Mouse (Mus musculus) granulocyte monocyte progenitor cell, adult 5-6 weeks (primary cell): ENCODE measurements around the gene Fam53b. TPM values are rescaled to one million over a fixed set of nuclear protein-coding genes. Genes with fewer than 3 reads are reported as not detected.

Experiments used
- ATAC-seq: replicated peaks from 2 replicates; pipeline ENCODE4 v1.8.0; 2016; ENCODE audit warnings: mild to moderate bottlenecking, moderate TSS enrichment, inconsistent platforms; ENCODE audit not compliant: poor library complexity, severe bottlenecking
- total RNA-seq, 2 experiments: library from RNA; stranded (forward) in 1 of 2; stranded (reverse) in 1 of 2; fragments of 200-712, 200-1000 nt in 1 of 2; fragments of >200 nt in 1 of 2; fragmentation: Nextera tagmentation in 1 of 2; gene quantifications; 2 replicates each; pipeline ENCODE4 v1.2.3; 2014 to 2017

The Fam53b gene
- total RNA-seq, 2 experiments from 2014 or later, result 11.1 to 20.1 TPM

DNA sequence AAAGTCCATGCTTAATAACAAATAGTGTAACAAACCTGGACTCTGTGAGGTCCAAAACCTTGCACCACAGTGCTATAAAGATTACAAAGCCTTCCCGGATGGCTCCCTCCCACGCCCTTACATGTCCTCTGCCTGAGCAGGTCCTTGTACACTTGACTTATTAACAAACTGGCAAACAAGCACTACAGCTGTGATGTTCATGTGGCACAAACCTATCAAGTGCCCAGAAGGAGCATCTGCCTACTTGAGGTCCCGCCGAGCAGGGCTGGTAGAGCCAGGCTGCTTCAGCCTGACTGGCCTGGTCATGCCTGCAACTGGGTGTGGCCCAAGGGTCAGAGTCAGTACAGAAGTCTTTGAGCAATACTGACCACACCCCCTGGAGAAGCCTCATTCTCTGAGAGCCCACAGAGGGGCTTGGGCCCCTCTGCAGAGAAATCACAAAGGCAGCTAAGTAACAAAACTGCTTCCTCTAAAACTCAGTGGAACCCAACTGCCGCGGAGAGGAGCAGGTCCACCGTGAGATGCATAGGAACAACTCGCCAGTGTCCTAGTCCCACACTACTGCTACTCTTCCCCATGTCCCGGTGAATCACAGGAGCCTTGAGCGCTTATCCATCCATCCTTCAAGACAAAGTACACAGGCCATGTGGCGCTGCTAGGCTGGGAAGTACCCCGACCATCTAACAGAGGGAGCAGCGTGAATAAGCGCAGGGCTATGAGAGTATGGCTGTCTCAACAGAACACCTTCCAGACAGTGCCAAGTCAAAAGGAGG is 23.1 kb downstream of the Fam53b start:
- no peak for ATAC-seq

DNA sequence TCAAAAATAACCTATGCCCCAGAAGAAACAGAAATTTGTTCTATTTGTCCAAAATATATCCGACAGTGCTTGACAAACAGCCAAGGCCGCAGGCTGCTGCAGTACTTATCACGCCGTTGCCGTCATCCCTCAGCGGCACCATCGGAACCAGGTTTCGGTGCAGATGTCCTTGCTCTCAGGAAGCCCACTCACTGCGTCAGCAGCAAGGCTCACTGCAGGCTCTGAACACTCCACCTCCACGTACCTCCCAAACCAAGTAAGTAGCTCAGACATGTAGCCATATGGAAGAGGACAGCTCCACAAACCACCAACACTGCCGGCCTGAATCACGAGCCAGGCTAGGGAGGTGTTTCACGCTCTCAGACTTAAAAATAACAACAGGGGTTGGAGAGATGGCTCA is 24.9 kb downstream of the Fam53b start:
- no peak for ATAC-seq

DNA sequence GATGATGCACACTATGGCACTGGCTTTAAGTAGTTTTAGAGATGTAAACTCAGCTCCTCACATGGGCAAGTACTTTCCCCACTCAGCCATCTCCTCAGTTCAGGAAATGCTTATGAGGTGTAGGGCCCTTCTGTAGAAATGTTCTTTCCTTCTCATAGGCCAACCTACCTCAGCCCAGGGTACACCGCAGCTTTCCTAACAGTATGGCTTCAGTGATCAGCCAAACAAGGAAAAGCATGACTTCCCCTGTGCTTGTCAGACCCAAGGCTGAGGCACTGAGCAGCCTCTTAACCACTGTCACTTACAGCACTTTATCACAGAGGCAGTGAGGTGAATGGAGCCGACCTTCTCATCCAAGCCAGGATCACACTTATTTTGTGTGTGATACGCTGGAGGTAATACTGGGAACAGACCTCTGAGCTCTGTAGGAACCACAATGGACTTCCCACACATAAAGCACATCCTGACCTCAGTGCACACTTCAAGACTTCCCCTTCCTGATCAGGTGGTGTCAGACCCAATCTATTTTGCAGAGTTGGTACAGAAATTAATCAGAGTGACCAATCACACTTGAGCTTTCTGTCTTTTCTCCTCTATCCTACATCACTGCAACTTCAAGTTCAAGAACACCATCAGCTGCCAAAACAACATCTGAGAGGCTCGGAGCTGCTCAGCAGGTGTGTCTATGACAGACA is 26.0 kb downstream of the Fam53b start:
- ATAC-seq, result peak; percentile 63

DNA sequence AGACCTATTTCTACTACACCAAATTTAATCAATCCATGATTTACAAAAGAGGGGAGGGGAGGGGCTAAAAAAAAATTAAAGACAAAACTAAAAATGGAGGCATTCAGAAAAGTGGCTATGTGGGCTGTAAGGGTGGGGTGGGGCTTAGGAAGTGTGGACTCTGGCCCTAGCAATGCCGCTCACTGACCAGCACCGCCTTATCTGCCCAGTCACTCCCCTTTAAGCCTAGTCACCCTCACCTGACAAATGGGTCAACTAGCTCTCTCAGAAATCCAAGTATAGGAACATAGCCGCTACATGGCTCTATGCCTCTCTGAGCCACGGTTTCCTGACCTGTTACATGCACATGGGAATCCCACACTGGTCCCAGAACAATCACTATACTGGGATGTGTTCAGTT is 26.7 kb downstream of the Fam53b start:
- ATAC-seq, result no peak

DNA sequence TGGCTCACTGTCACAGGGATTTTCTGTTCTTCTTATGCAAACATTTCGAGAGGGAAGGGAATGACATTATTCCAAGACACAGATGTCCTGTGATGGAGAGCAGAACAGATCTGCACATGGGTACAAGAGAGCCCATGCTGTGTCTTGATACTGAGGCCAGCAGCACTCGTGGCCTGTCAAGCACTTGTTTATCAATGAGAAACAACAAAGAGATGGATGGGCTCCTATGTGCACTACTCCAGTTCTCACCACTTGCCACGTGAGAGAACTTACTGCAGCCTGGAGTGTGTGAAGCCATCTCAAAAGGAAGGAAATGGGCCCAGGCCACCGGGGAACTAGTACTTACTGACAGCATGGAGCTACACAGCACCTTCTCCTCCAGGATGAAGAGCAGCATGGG is 27.2 kb downstream of the Fam53b start:
- ATAC-seq, result 0 out of 2 replicates have a peak, but pooled peaks have one; percentile 12

DNA sequence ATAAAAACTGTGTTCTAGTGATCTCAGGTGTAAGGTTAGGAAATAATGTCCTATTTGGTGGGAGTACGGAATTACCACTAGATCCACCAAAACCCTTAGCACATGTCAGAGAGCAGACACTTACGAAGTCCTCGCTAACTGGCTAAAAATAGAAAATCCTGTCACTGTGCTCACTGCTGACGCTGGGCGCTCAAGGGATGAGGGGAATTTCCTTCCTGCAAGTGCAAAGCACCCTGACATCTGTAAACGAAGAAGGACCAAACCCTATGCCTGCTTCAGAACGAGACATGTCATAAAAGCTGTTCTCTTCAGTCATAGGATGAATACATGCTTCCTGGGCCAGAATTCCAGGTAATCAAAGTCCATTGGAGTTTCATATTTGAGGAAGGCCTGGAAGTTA is 27.7 kb downstream of the Fam53b start:
- no peak for ATAC-seq

DNA sequence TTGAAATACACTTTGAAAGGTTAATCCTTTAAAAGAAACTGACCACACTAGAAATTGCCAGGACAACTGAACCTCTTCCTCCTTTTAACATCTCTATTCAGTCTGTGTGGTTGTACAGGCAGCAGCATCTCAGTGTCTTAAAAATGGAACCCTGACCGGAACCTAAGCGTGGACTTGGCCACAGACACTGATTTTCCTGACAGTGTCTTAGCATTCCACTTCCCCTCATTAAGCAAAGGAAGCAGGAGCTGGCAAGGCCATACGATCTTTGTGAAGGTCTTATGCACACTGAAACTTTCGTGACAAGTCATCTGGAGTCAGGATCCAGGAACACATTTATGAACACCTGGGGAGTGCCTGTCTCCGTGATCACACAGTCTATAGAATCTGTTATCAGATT is 29.6 kb downstream of the Fam53b start:
- ATAC-seq, result no peak

DNA sequence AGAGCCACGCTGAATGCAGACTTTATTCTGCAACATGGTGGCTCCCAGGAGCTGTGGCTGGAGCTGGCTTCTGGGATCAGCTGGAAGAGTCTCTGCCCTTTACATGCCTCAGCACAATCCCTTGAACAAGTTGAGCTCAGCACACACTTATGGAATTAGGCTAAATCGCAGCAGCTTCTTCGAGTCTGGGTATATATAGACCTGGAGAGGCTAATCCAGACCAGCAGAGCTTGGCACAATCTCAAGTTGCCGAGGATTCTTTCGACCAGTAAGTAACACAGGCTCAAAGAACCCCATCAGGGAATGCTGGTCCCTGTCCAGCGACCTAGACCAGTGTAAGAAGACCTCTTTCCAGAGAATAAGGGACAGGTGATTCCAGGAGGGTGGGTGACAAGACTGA is 31.8 kb downstream of the Fam53b start:
- ATAC-seq, result no peak

DNA sequence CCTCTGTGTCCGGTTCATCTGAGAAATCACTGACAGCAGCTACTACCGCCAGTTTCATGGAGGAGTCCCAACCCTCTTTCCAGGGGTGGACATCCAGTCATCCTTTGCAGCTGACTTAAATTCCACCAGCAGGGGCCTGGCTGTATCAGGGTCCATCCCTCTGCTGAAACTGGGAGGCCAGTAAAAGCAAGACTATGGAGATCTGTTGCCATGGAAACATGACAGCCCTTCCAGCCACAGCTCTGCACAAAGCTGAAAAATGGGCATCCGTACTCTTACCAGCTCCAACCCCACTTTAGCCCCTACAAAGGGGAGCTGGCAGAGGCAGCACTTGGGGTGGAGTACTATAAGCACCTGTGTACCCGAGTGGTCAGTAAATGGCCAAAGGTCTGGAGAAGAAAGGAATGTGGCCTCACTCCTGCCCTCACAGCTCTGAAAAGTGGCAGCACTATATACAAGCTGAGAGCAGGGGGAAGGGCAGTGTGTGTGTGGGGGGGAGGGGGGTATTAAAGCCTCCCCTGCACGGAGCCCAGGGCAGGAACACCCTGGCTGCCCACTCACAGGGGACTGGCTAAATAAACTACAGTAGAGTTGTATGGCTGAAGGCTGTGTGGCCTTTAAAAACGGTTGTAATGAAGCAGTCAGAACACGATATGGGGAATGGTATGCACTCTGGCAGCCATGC is 32.4 kb downstream of the Fam53b start:
- ATAC-seq, result no peak

DNA sequence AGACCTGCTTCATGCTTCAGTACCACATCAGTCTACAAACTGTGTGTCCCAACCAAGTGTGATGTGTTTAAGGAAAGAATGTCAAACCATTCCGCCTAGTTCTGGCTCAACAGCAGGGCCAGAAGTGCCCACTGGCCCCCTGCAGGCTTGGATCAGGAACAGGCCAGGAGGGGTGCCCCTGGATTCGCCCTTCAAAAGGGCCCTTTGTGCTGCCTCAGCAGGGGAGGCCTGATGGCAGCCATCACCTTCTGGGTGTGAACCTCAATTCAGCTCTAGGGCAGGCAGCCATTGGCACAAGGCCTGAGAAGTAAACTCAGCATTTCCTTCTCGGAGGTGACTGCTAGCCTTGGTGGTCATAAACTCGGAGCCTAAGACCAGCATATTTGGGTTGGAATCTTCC is 33.1 kb downstream of the Fam53b start:
- ATAC-seq, result no peak

DNA sequence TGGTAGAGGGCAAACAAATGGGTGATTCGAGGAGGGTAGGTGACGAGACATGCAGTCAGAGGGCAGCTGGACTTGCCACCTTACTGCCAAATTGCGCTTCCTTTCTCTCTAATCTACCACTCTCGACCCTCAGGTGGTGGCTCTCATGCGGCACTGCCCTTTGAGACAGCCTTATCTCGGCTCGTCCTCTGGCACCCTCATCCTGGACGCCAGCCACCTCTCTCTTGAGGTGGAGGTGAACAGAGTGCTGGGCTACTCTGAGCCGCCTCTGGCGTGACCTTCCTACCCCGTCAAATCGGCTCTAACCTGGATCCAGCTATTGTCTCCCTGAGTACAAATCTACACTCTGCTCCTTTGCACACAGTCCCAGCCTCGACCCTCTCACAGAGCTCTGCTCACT is 35.1 kb downstream of the Fam53b start:
- no peak for ATAC-seq

DNA sequence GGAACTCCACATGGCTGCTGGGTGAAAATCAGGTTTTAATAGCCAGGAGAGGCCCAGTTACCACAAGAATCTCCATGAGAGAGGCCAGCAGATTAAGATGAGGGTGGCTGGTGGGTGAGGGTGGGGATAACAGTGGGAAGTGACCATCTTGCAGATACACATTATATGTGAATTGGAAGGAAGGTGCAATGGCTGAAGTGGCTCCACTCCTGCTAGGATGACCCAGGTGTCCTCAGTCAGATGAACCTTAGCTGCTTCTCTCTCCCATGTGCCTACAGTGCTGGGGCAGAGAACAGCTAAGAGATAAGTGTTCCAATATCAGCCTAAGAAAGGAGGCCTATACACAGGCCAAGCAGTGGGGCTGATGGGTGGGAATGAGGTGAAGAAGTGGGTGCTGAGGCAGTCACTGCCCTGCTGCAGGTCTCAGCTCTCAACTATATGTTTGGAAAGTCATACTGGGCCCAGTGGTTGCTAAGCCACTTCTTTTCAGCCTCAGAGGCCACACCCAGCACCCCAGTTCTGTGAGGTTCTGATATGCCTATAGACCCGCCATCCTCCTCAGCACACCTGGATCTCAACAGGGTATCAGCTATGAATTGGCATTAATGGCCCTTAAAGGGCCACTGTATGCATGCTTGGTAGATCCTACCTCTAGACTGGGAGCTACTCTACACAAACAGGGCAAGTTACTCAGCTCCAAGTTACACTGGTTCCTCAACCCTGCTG is 35.8 kb downstream of the Fam53b start:
- no peak for ATAC-seq

DNA sequence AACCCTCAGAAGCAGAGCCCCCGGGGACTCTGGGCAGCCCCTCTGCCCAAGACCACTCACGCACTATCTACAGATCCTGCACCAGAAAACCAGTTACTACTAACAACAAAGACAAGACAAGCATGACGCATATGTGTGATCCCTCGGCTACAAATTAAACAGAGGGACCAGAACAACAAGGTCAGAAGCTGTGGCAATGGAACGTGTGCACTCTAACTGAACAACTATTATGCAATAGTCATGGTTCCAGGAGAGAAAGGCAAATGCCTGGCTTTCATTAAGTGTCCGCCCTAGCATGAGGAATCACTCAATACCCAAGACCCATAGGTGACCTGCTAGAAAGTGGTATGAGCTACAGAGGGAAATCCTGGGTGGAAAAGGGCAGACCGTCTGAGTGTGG is 36.6 kb downstream of the Fam53b start:
- ATAC-seq, result no peak

DNA sequence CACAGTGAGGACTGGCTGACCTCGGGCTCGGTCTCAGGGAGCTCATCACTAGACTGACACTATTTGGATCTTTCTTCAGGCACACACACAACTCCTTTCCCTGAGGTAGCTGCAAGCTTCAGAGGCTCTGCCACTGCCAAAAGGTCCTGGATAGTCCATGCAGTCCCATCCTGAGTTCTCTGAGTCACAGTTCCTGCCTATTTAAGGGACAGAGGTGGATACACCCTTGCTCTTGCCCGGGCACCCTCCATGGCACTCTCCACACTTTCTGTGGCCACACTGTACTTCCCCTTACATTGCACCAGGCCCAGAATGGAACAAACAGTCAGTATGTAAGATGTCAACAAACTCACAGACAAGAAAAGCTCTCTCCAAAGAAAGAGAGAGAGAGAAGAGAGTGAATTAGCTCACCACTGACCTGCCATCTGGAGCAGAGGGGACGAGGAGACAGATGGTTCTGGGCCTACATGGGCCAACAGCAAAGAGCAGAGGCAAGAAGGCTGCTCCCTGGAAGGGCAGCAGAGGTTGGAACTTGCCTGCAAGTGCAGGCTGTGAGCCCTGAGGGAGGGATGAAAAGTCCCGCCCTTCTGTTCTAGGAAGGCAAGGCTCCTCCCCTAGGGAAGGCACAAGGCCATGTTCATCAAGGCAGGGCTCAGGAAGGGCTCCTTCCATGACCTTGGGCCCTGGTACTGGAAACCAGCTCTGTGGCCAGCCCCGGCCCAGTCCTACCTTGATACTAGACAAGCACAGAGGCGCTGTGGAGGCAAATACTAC is 37.2 kb downstream of the Fam53b start:
- ATAC-seq, result peak; percentile 75

DNA sequence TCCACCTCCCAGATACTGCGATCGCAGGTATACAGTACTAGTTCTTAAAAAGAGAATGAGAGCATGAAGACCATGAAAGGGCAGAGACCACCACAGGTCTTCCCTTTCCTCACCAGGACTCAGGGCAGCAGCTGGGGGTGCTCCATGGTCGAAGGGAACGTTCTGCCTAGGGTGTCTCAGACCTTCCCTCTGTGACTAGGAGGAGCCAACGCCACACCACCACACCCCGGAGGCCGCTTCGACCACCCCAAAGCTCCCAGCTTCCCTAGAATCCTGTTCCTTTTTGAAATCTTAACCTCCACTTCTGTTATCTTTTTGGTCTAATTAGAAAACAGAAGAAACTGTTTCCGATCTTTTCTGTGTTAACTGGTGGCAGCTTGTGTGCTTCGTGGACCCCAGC is 37.8 kb downstream of the Fam53b start:
- ATAC-seq, result no peak

DNA sequence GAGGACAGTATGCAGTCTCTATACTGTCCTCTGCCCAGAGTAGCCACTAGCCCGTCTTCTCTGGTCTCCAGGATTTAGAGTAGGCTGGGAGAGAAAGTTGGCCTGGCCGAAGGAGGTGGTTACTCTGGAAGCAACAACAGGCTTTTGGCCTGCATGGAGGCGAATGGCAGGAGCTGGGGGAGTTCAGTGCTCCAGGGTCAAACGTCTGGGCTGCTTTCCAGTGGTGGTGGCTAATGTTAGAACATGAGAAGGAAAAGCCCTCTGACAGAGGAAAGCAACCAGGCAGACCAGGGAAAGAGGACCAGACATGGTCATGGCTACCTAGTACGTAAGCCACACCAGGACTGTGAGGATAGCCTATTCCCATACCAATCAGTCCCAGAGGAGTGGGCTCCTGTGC is 38.4 kb downstream of the Fam53b start:
- no peak for ATAC-seq

DNA sequence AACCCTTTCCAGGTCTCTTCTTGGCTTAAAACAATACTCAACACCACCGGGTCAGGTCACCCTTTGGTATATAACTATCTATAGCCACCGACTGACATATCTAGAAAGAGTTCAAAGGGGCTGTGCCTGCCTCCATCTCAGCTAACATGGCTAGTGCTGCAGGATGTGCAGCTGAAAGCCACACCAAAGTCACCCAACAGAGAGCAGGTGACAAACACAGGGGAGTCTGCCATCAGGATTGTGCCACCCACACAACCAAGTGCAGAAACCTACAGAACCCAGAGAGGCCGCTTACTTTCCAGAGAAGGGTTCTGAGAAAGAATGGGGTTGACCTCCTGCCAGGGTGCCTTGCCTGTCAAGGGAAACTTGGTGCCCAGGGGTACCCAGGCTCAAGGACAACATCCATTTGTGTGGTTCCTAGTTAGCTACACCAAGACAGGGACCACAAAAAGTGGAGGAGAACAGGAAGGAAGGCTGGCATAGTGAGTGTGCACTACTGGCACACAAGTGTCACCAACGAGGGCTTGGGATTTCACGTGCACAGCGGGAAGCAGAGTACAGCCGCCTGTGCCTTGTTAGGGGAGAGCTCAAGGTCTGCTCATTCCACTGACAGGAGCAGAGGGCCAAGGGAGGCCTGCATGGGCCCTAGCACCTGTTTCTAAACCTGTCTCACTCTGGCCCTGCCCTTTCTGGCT is 40.5 kb downstream of the Fam53b start:
- ATAC-seq, result no peak

DNA sequence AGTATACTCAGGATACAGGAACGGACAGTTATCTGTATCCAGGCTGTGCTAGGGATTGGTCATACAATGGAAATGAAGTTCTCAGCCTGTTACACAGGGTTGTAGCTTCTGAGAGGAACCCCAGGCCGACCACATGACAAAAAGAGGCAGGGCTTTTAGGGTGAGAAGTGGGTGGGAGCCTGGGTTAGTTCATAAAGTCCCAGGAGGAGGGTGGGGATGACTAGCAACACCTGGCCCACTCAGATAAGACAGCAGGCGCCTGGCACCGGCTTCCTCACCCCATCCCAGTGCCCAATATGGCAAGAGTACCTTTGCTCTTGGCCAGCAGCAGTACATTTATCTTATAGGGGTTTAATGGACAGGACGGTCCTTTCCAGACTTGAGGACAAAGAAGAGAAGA is 41.2 kb downstream of the Fam53b start:
- no peak for ATAC-seq

DNA sequence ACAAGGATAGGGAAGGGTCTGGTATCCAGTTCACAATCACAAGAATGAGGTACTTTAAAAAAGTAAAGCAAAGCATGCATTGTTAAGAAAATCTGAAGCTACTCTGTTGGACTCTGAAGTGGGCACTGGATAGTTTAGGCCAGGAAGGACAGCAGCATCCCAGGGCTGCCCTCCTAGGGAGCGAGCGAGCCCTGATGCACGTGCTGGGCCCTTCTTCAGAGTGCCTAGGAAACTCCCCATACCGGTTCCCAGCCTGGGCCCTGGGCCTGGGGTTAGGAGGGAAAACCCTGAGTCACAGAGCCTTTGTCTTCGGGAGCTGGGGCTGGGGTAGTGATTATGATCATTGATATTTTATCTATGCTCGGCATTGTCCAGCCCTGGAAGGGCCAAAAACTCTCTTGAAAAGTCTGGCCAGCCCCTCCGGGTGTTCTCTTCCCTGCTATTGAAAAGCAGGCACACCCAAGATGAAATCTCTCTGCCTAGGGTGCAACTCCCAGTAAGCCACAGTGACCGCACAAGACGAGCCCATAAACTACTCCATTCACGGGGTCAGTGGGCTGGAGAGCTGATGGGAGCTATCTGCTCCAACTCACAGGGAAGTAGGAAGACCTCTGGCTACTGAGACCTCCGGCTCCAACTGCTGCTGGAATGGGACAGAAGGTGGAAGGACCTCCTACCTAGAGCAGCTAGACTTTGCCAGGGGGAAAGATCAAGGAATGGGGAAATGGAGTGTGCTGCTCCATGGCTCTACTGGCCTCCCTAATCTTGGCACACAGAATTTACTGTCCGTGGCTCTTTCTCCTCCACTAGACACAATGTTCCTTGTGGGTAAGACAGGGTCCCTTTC is 45.0 kb downstream of the Fam53b start:
- ATAC-seq, result no peak
